Mouse (Mus musculus): ENCODE data around the gene Jmjd8.

DNA sequence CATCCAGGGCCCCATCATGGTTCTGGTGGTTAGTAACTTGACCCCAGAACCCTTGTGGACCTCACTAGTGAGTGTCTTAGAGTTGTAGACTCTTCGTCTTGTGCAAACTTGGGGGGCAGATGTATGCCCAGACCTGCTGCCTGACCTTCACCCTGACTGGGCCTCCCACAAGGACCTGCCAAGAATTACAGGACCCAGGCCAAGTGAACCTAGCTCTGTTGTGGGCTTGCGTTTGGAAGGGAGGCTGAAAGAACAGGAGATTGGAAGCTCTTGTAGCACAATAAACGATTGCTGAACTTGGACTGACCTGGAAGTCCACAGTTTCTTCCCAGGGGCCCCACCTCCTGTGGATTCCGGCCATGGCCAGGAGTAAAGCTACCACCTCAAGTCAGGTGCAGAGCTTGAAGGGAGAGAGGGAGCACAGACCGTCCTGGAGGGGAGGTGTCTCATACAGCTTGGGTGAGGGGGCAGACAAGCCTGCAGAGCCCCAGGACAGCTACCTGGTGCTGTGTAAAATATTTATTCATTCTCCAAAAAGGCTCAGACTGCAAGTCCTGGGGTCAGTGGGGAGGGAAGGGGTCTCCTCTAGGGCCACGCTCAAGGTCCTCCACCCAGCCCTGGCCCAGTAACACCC lies 5.4 kb downstream of the Jmjd8 start:
- TF ChIP-seq POLR2A (IDR thresholded peaks at IDR 0.05; ENCODE audit: extremely low read depth, insufficient read depth, low read length) (no peak), CTCF (IDR thresholded peaks at IDR 0.05; ENCODE audit: low read depth, low read length) (no peak)
